Mouse (Mus musculus): Measurements from ENCODE around the gene Gm21943.
"Not testable (repeated sequence)": the region's sequence is repeated elsewhere in the genome, so short reads cannot be mapped to it uniquely, and the experiment has no call there.

Gm21943 gene

GRCm38 (mm10) chrY:57533644-57534043 lies at the start of gene Gm21943:
Gene Gm21943 (minus strand): TSS chrY:57533744.
- not testable (repeated sequence) for DNase-seq

All from cerebellum, postnatal 36 days (tissue).